Mouse (Mus musculus): ENCODE measurements at regions not wholly inside any gene's neighbourhood (a gene's known extent, or its start where the extent isn't known, plus 50 kb on each side); places are given as distances from the start of the nearest gene placed in this dataset.

- in situ Hi-C loops (cut with MboI; ENCODE audit: low pct_ligation_motif_present, low pct_unique_long_range_greater_than_20kb, low sequenced_read_pairs) (no loop called here), dilution Hi-C loops (cut with MboI; ENCODE audit: extremely low pct_ligation_motif_present, extremely low pct_unique_long_range_greater_than_20kb, low sequenced_read_pairs) (no loop called here)
- no peak for TF ChIP-seq ELF1 (IDR thresholded peaks at IDR 0.05; ENCODE audit: low read depth, low read length)
- TF ChIP-seq POLR2AphosphoS2 (IDR thresholded peaks at IDR 0.05; ENCODE audit: low read depth, low read length): no peak
- TF ChIP-seq E2F4 (IDR thresholded peaks at IDR 0.05; ENCODE audit: insufficient replicate concordance, low read depth, low read length): no peak
- no peak for TF ChIP-seq PAX5 (IDR thresholded peaks at IDR 0.05; ENCODE audit: low read length)
- no peak for TF ChIP-seq HCFC1 (IDR thresholded peaks at IDR 0.05; ENCODE audit: low read depth, low read length)
- TF ChIP-seq ZKSCAN1 (IDR thresholded peaks at IDR 0.05; ENCODE audit: borderline replicate concordance, low read depth, low read length): no peak
- TF ChIP-seq MYC (IDR thresholded peaks at IDR 0.05; ENCODE audit: low read depth, low read length): no peak
- TF ChIP-seq USF1 (IDR thresholded peaks at IDR 0.05; ENCODE audit: low read depth, low read length): no peak
- no peak for TF ChIP-seq CHD2 (IDR thresholded peaks at IDR 0.05; ENCODE audit: low read length)
- no peak for TF ChIP-seq TCF12 (IDR thresholded peaks at IDR 0.05; ENCODE audit: low read depth, low read length)
- TF ChIP-seq NRF1 (IDR thresholded peaks at IDR 0.05; ENCODE audit: low read depth, low read length): no peak
- no peak for TF ChIP-seq ZNF384 (IDR thresholded peaks at IDR 0.05; ENCODE audit: low read depth, low read length)
- no peak for TF ChIP-seq RAD21 (IDR thresholded peaks at IDR 0.05; ENCODE audit: low read depth, low read length)
- TF ChIP-seq USF2 (conservative IDR thresholded peaks at IDR 0.05; ENCODE audit: low read depth, low read length): no peak
- TF ChIP-seq GABPA (IDR thresholded peaks at IDR 0.05; ENCODE audit: insufficient replicate concordance, low read depth, low read length): no peak
- TF ChIP-seq ZC3H11A (IDR thresholded peaks at IDR 0.05; ENCODE audit: low read depth, low read length): no peak
- no peak for TF ChIP-seq SIN3A (IDR thresholded peaks at IDR 0.05; ENCODE audit: low read length)
These were observed 77.1 kb downstream of the Aldh8a1 start for GRCm38 (mm10) chr10:21454153-21454552.

GRCm38 (mm10) chr10:21454757-21455156 is 77.7 kb downstream of the Aldh8a1 start:
- dilution Hi-C loops (cut with MboI; ENCODE audit: extremely low pct_ligation_motif_present, extremely low pct_unique_long_range_greater_than_20kb, low sequenced_read_pairs): no loop called here
- no peak overlapping the region for H3K4me3 ChIP-seq (replicated peaks in 1 of 3; ENCODE audit: low read depth in 2 of 3, low read length in 2 of 3, poor library complexity in 1 of 3)

More at GRCm38 (mm10) chr10:21454153-21454552, 77.1 kb downstream of the Aldh8a1 start:
- Histone ChIP-seq H3K4me1 (ENCODE audit: control insufficient read depth in 1 of 2, insufficient read depth in 2 of 2) (no peaks in the 10 kb centered on the region), H3K27me3 (replicated peaks) (no peaks in the 10 kb centered on the region), H3K4me3 (replicated peaks in 1 of 3; ENCODE audit: low read depth in 2 of 3, low read length in 2 of 3, poor library complexity in 1 of 3) (no peak overlapping the region), H3K4me2 (ENCODE audit: insufficient read depth, low read depth, poor library complexity, severe bottlenecking) (no peak overlapping the region), H3K27ac (ENCODE audit: insufficient read depth, low read depth) (no peak overlapping the region), H3K9me3 (replicated peaks; ENCODE audit: low read length) (peaks cover 3% of the 10 kb centered on the region), H3K9ac (ENCODE audit: insufficient read depth, low read depth) (no peak overlapping the region), H3K36me3 (replicated peaks in 1 of 2; ENCODE audit: control insufficient read depth in 1 of 2, insufficient read depth in 1 of 2, low read length in 1 of 2) (no peaks in the 10 kb centered on the region), H3K79me2 (replicated peaks; ENCODE audit: control insufficient read depth, extremely low read depth, insufficient read depth, poor library complexity, severe bottlenecking) (no peaks in the 10 kb centered on the region)
- no peak for DNase-seq (ENCODE audit: extremely low read depth)

More at GRCm38 (mm10) chr10:21454757-21455156, 77.7 kb downstream of the Aldh8a1 start:
- H3K79me2 ChIP-seq (replicated peaks; ENCODE audit: control insufficient read depth, extremely low read depth, insufficient read depth, poor library complexity, severe bottlenecking): no peaks in the 10 kb centered on the region
- in situ Hi-C loops (cut with MboI; ENCODE audit: low pct_ligation_motif_present, low pct_unique_long_range_greater_than_20kb, low sequenced_read_pairs): no loop called here
- peaks cover 3% of the 10 kb centered on the region for H3K9me3 ChIP-seq (replicated peaks; ENCODE audit: low read length)
- TF ChIP-seq USF1 (IDR thresholded peaks at IDR 0.05; ENCODE audit: low read depth, low read length): no peak
- no peak for TF ChIP-seq HCFC1 (IDR thresholded peaks at IDR 0.05; ENCODE audit: low read depth, low read length)
- no peak for TF ChIP-seq E2F4 (IDR thresholded peaks at IDR 0.05; ENCODE audit: insufficient replicate concordance, low read depth, low read length)
- no peak for TF ChIP-seq IRF4 (IDR thresholded peaks at IDR 0.05; ENCODE audit: low read depth, low read length)
- TF ChIP-seq ETS1 (conservative IDR thresholded peaks at IDR 0.05; ENCODE audit: low read depth, low read length): no peak
- no peak for TF ChIP-seq USF2 (conservative IDR thresholded peaks at IDR 0.05; ENCODE audit: low read depth, low read length)
- no peak for TF ChIP-seq BHLHE40 (IDR thresholded peaks at IDR 0.05; ENCODE audit: low read depth, low read length)
- no peak for TF ChIP-seq ZMIZ1 (IDR thresholded peaks at IDR 0.05; ENCODE audit: low read depth, low read length)
- no peak for TF ChIP-seq JUND (conservative IDR thresholded peaks at IDR 0.05; ENCODE audit: low read depth, low read length)
- TF ChIP-seq ZKSCAN1 (IDR thresholded peaks at IDR 0.05; ENCODE audit: borderline replicate concordance, low read depth, low read length): no peak
- no peak for TF ChIP-seq MXI1 (IDR thresholded peaks at IDR 0.05; ENCODE audit: low read depth, low read length)
- DNase-seq (ENCODE audit: extremely low read depth): no peak
- no peak overlapping the region for H3K9ac ChIP-seq (ENCODE audit: insufficient read depth, low read depth)
- no peak overlapping the region for H3K4me2 ChIP-seq (ENCODE audit: insufficient read depth, low read depth, poor library complexity, severe bottlenecking)
- H3K27ac ChIP-seq (ENCODE audit: insufficient read depth, low read depth): no peak overlapping the region
- H3K4me1 ChIP-seq (ENCODE audit: control insufficient read depth in 1 of 2, insufficient read depth in 2 of 2): no peaks in the 10 kb centered on the region
- no peaks in the 10 kb centered on the region for H3K27me3 ChIP-seq (replicated peaks)
- no peaks in the 10 kb centered on the region for H3K36me3 ChIP-seq (replicated peaks in 1 of 2; ENCODE audit: control insufficient read depth in 1 of 2, insufficient read depth in 1 of 2, low read length in 1 of 2)

All from CH12.LX (cell line).